ENCODE assay signal across 8 mouse cellular contexts in genomic region chr16:4639831-4640237, GRCm38 (mm10). TPM values are rescaled to one million over a fixed set of nuclear protein-coding genes. Genes with fewer than 3 reads are reported as not detected.
DNase-seq lines count a peak whose midpoint lies in the region; ATAC-seq lines count a peak whose summit lies in the region.

Gene Vasn, plus strand, starts transcription at chr16:4639941.
Gene Dnaja3, plus strand, starts transcription at chr16:4639989.

- peak; percentile 83 for DNase-seq in ES-CJ7 (ENCODE audit: low read depth, low spot score)
- DNase-seq in c-Kit-positive CD71-positive TER-119-negative erythroid progenitor cells, embryonic 14.5 days (ENCODE audit: low read depth), result peak; percentile 86
- DNase-seq in frontal cortex, postnatal 25 days (ENCODE audit: low spot score in 2 of 2), result peak; percentile 51 to 65
- DNase-seq in layer of hippocampus, postnatal 14 days (ENCODE audit: low spot score in 2 of 2), result peak; percentile 54 to 72
- peak; percentile 97 for DNase-seq in lung, postnatal 10 days
- peak; percentile 90 for DNase-seq in retina, embryonic 14.5 days (ENCODE audit: low spot score)
- DNase-seq in urinary bladder, postnatal 14 days (ENCODE audit: low spot score), result peak; percentile 93

- no peaks in the 10 kb centered on the region for H3K9me3 ChIP-seq in hindbrain, embryonic 12.5 days (replicated peaks)

- under 1% methylated on average over 22 of the region's 22 CpGs for WGBS in hindbrain, embryonic 12.5 days

- no peaks in the 10 kb centered on the region for H3K27me3 ChIP-seq in hindbrain, embryonic 12.5 days

- H3K27ac ChIP-seq in hindbrain, embryonic 12.5 days, result peak within 1 kb of the TSS; percentile 77

- H3K4me1 ChIP-seq in hindbrain, embryonic 12.5 days, result peaks cover 46% of the 10 kb centered on the region

- H3K9ac ChIP-seq in hindbrain, embryonic 12.5 days, result peak within 1 kb of the TSS; percentile 78

- H3K4me2 ChIP-seq in hindbrain, embryonic 12.5 days (replicated peaks), result peak within 1 kb of the TSS; percentile 89

- peak; percentile 93 for ATAC-seq in hindbrain, embryonic 12.5 days (ENCODE audit: low FRiP score)

- no peaks in the 10 kb centered on the region for H3K36me3 ChIP-seq in hindbrain, embryonic 12.5 days

- peak within 1 kb of the TSS; percentile 62 for H3K4me3 ChIP-seq in hindbrain, embryonic 12.5 days

RNA-seq across cellular contexts. Expression of gene Vasn, which starts in this region (rescaled TPM):
- polyA plus RNA-seq in hindbrain, embryonic 12.5 days (2016; fragmentation: Nextera tagmentation; extraction: Ambion mirVana), result 16.3 and 18.0 TPM in 2 replicates
- 1 to 10 TPM; 6.4 to 9.0 TPM for total RNA-seq in layer of hippocampus, postnatal 14 days (2021)

RNA-seq across cellular contexts. Expression of gene Dnaja3, which starts in this region (rescaled TPM):
- 56.2 and 56.9 TPM in 2 replicates for polyA plus RNA-seq in hindbrain, embryonic 12.5 days (2016; fragmentation: Nextera tagmentation; extraction: Ambion mirVana)
- total RNA-seq in layer of hippocampus, postnatal 14 days (2021), result 10 to 100 TPM; 61.0 to 66.2 TPM

Comparison
In these comparisons a context has a peak if more than half of its experiments do, and no peak if none do; other contexts are left out.
1. Peak in every context shown above with its lines: DNase-seq, ATAC-seq, H3K4me3 ChIP-seq and H3K27ac ChIP-seq.